Comparison of ENCODE assay signal across 7 mouse cellular contexts in the genomic region with DNA sequence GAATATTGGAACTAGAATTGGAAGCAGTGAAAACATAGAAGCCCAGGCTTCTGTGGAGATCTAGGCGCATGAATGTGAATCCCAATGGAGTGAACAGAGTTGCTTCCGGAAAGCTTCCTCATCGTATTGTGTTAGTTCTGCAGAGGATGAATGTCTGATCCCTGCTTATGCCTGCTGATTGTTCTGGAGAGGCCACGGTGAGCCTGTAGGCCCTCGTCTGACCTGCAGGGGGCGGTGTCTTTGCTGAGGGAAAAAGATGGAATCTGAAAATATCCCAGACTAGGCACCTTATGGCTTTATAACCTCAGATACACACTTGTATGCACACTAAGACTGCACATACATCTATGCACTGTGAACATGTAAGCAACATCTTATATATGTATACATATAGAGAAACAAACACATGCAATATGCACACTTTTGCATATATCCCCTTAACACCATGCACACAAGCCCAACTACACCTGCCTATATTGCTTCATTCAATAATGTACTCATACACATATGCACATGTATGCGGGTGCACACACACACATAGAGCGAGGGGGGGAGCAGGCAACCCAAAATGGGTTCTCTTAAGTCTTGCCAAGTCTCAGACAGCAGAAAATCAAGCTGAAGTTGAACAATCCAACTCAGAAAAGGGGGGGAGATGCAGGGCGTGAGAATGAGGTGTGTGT.
DNase-seq lines count a peak whose midpoint lies in the region; TF ChIP-seq lines count a peak whose summit lies in the region.

No protein-coding gene starts in this region.

- DNase-seq in layer of hippocampus, adult 2 months (ENCODE audit: low spot score in 2 of 2): peak; percentile 8 to 14
- no peak for DNase-seq in layer of hippocampus, postnatal 36 days
- DNase-seq in NIH3T3 (ENCODE audit: low read depth): peak; percentile 37
- no peak for DNase-seq in brain, embryonic 14.5 days (ENCODE audit: low read depth)
- DNase-seq in kidney, adult 9 months: peak; percentile 34
- DNase-seq in splenic B cell, adult 2 months (ENCODE audit: low read depth, low spot score): peak; percentile 3
- no peak for DNase-seq in spleen, postnatal 14 days (ENCODE audit: low spot score in 2 of 2)

- no peak overlapping the region for H3K4me3 ChIP-seq in layer of hippocampus, adult 2 months

- no peak for TF ChIP-seq POLR2A in brain, embryonic 14.5 days (IDR thresholded peaks at IDR 0.05; ENCODE audit: borderline replicate concordance, extremely low read depth, insufficient read depth, insufficient read length, poor library complexity, severe bottlenecking)

- no peaks in the 10 kb centered on the region for H3K36me3 ChIP-seq in splenic B cell, adult 2 months (ENCODE audit: control insufficient read depth, insufficient read depth, low read length, poor library complexity, severe bottlenecking)

- no peaks in the 10 kb centered on the region for H3K27me3 ChIP-seq in splenic B cell, adult 2 months (ENCODE audit: control insufficient read depth, insufficient read depth, low read length, poor library complexity, severe bottlenecking)

- H3K27ac ChIP-seq in layer of hippocampus, adult 2 months: no peak overlapping the region

- peak; percentile 77 for TF ChIP-seq CTCF in layer of hippocampus, adult 2 months (conservative IDR thresholded peaks at IDR 0.05)
- peak; percentile 68 for TF ChIP-seq CTCF in brain, embryonic 14.5 days (IDR thresholded peaks at IDR 0.05; ENCODE audit: borderline replicate concordance, extremely low read depth, insufficient read depth, insufficient read length)

Comparison
In these comparisons a context has a peak if more than half of its experiments do, and no peak if none do; other contexts are left out.
1. DNase-seq: peak in layer of hippocampus, adult 2 months (2 of 2), NIH3T3 (single experiment), kidney, adult 9 months (single experiment) and splenic B cell, adult 2 months (single experiment); none in layer of hippocampus, postnatal 36 days (0 of 2), brain, embryonic 14.5 days (single experiment) and spleen, postnatal 14 days (0 of 2).